Mouse (Mus musculus) small intestine, adult 2 months (tissue): Measurements from ENCODE around the gene Morf4l1. TPM values are rescaled to one million over a fixed set of nuclear protein-coding genes. Genes with fewer than 3 reads are reported as not detected.

ENCODE experiments used
- H3K27ac ChIP-seq: fragments of 200-500 bp; 2 replicates; pipeline ENCODE4 v1.5.1; 2012; ENCODE audit warnings: low read depth, low read length, control low read depth, inconsistent platforms; ENCODE audit not compliant: insufficient read depth
- H3K27me3 ChIP-seq: fragments of 200-500 bp; 2 replicates; pipeline ENCODE4 v1.6.1; 2012; ENCODE audit warnings: mild to moderate bottlenecking, moderate library complexity, low read length, inconsistent platforms; ENCODE audit not compliant: control insufficient read depth, insufficient read depth
- H3K36me3 ChIP-seq: fragments of 200-500 bp; 2 replicates; pipeline ENCODE4 v1.6.1; 2012; ENCODE audit warnings: mild to moderate bottlenecking, low read length, control low read depth, inconsistent platforms; ENCODE audit not compliant: control insufficient read depth, insufficient read depth
- H3K4me1 ChIP-seq: fragments of 200-500 bp; 2 replicates; pipeline ENCODE4 v1.6.1; 2012; ENCODE audit warnings: low read length, inconsistent platforms, mixed read lengths; ENCODE audit not compliant: control insufficient read depth, insufficient read depth, insufficient read length
- H3K4me3 ChIP-seq: fragments of 200-500 bp; 2 replicates; pipeline ENCODE4 v1.5.1; 2012; ENCODE audit warnings: low read depth, mild to moderate bottlenecking, control low read depth, inconsistent platforms, low read length, moderate library complexity
- CTCF ChIP-seq: fragments of 200-500 bp; IDR thresholded peaks from 2 replicates; pipeline ENCODE4 v1.5.1; 2012; ENCODE audit warnings: low read depth, mild to moderate bottlenecking, control low read depth, inconsistent platforms, low read length, moderate library complexity, mixed read lengths; ENCODE audit not compliant: insufficient replicate concordance, insufficient read length; ENCODE audit errors: extremely low read depth
- POLR2A ChIP-seq: fragments of 200-500 bp; IDR thresholded peaks from 2 replicates; pipeline ENCODE4 v1.6.1; 2012; ENCODE audit warnings: low read depth, mild to moderate bottlenecking, control low read depth, inconsistent platforms, low read length, moderate library complexity
- WGBS: fragments of 180-500 bp; shearing (Covaris S2); methylation state at CpG from one replicate; pipeline ENCODE4 v1.1.7; 2018; 5-methylcytosine and 5-hydroxymethylcytosine counted together
- polyA plus RNA-seq: library from polyadenylated mRNA; depleted of rRNA; stranded (reverse); fragments of >200 nt; gene quantifications from 2 replicates; pipeline ENCODE4 v1.2.3, GENCODE M21; 2012

Morf4l1 gene
- polyA plus RNA-seq, 1 experiment: 21.0 TPM

GRCm38 (mm10) chr9:90060574-90060875, 54.0 kb downstream of the Morf4l1 start:
- Histone ChIP-seq H3K36me3 (peaks cover 20% of the 10 kb centered on the region), H3K27ac (peak overlapping the region; percentile 45; the same call in 1 of the 2 replicates), H3K27me3 (no peaks in the 10 kb centered on the region), H3K4me1 (no peaks in the 10 kb centered on the region), H3K4me3 (no peak overlapping the region)
- TF ChIP-seq POLR2A (no peak), CTCF (no peak)
- WGBS: 65% methylated on average over 2 of the region's 2 CpGs

- Histone ChIP-seq H3K27ac (peak overlapping the region; percentile 21), H3K36me3 (peaks cover 18% of the 10 kb centered on the region), H3K27me3 (no peaks in the 10 kb centered on the region), H3K4me3 (no peak overlapping the region), H3K4me1 (no peaks in the 10 kb centered on the region)
- 68% methylated on average over 9 of the region's 9 CpGs for WGBS
- TF ChIP-seq POLR2A (no peak), CTCF (no peak)
Measured at GRCm38 (mm10) chr9:90059828-90060573, 54.6 kb downstream of the Morf4l1 start.

GRCm38 (mm10) chr9:90056716-90057115, 57.9 kb downstream of the Morf4l1 start:
- H3K36me3 ChIP-seq: peaks cover 8% of the 10 kb centered on the region
- no peak overlapping the region for H3K4me3 ChIP-seq
- H3K27me3 ChIP-seq: no peaks in the 10 kb centered on the region
- H3K4me1 ChIP-seq: peaks cover 4% of the 10 kb centered on the region; the same call in 1 of the 2 replicates
- TF ChIP-seq POLR2A: no peak
- no peak for TF ChIP-seq CTCF
- WGBS: 89% methylated on average over 2 of the region's 2 CpGs
- no peak overlapping the region for H3K27ac ChIP-seq

GRCm38 (mm10) chr9:90055911-90056310, 58.7 kb downstream of the Morf4l1 start:
- no peak overlapping the region for H3K27ac ChIP-seq
- H3K27me3 ChIP-seq: no peaks in the 10 kb centered on the region
- WGBS: 79% methylated on average over 3 of the region's 3 CpGs
- peaks cover 2% of the 10 kb centered on the region; the same call in 1 of the 2 replicates for H3K36me3 ChIP-seq
- H3K4me3 ChIP-seq: no peak overlapping the region
- H3K4me1 ChIP-seq: peaks cover 7% of the 10 kb centered on the region; the same call in 1 of the 2 replicates
- TF ChIP-seq CTCF (no peak), POLR2A (no peak)

- Histone ChIP-seq H3K27ac (no peak overlapping the region), H3K4me1 (peaks cover 7% of the 10 kb centered on the region; the same call in 1 of the 2 replicates), H3K27me3 (no peaks in the 10 kb centered on the region), H3K4me3 (peak overlapping the region; percentile 14; the same call in 1 of the 2 replicates), H3K36me3 (peaks cover 2% of the 10 kb centered on the region; the same call in 1 of the 2 replicates)
- TF ChIP-seq POLR2A (no peak), CTCF (no peak)
- WGBS: 23% methylated on average over 5 of the region's 5 CpGs
Measured at GRCm38 (mm10) chr9:90055409-90055808, 59.2 kb downstream of the Morf4l1 start.

GRCm38 (mm10) chr9:90054371-90055145, 60.0 kb downstream of the Morf4l1 start:
- peak; percentile 58 for TF ChIP-seq CTCF
- TF ChIP-seq POLR2A: peak; percentile 64; the same call in 1 of the 2 replicates
- Histone ChIP-seq H3K4me1 (peaks cover 7% of the 10 kb centered on the region; the same call in 1 of the 2 replicates), H3K27ac (peak overlapping the region; percentile 76), H3K36me3 (no peaks in the 10 kb centered on the region), H3K4me3 (peak overlapping the region; percentile 78), H3K27me3 (no peaks in the 10 kb centered on the region)
- under 1% methylated on average over 37 of the region's 37 CpGs for WGBS

- Histone ChIP-seq H3K36me3 (no peaks in the 10 kb centered on the region), H3K4me3 (peak within 1 kb of the TSS; percentile 78), H3K27ac (peak within 1 kb of the TSS; percentile 76), H3K4me1 (peaks cover 7% of the 10 kb centered on the region; the same call in 1 of the 2 replicates), H3K27me3 (no peaks in the 10 kb centered on the region)
- 62% methylated on average over 2 of the region's 2 CpGs for WGBS
- TF ChIP-seq POLR2A (no peak), CTCF (no peak)
Measured at GRCm38 (mm10) chr9:90053852-90054251, 60.7 kb downstream of the Morf4l1 start, which contains the start of gene Ctsh. Ctsh (plus strand) TSS chr9:90054152.
